Mouse (Mus musculus): ENCODE data around the gene Dcakd. TPM values are rescaled to one million over a fixed set of nuclear protein-coding genes. Genes with fewer than 3 reads are reported as not detected.

Dcakd gene
- polyA plus RNA-seq, 1 experiment from 2014 or later, result 161 TPM

GRCm38 (mm10) chr11:103027570-103028175 is 460 bp downstream of the Dcakd start:
- Histone ChIP-seq H3K9me3 (ENCODE audit: low read length) (no peaks in the 10 kb centered on the region), H3K4me1 (ENCODE audit: insufficient read depth, low read length) (peaks cover 17% of the 10 kb centered on the region), H3K27ac (ENCODE audit: low read length) (peak overlapping the region; percentile 88), H3K36me3 (ENCODE audit: insufficient read depth, low read length) (peaks cover 4% of the 10 kb centered on the region; the same call in 1 of the 2 replicates), H3K9ac (replicated peaks; ENCODE audit: low read length) (peak overlapping the region; percentile 88), H3K4me2 (replicated peaks; ENCODE audit: low read depth, low read length) (peak overlapping the region; percentile 60), H3K4me3 (ENCODE audit: low read length) (peak overlapping the region; percentile 81), H3K27me3 (ENCODE audit: insufficient read depth, low read length) (no peaks in the 10 kb centered on the region)
- peak; percentile 50 for ATAC-seq (ENCODE audit: low FRiP score, low TSS enrichment)
- WGBS, result 11% methylated on average over 8 of the region's 8 CpGs

DNA sequence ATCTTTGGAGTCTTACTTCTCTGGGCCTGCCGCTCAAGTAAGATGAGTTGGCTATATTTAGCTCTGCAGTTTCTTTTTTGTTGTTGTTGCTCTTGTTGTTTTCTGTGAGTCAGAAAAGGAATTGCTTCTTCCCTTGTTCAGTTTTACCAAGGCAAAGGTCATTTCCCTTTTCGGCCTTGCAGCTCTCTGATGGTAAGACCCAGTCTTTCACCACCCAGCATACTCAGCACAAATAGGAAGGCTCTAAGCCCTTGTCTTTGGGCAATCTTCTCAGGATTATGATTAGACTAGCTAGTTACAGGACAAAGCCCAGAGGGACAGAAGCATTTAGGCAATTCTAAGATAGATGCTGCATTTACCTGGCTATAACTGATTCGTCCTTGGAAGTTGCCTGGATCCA is 1.2 kb downstream of the Dcakd start:
- ATAC-seq (ENCODE audit: low FRiP score, low TSS enrichment), result no peak
- Histone ChIP-seq H3K4me1 (ENCODE audit: insufficient read depth, low read length) (peaks cover 13% of the 10 kb centered on the region), H3K27ac (ENCODE audit: low read length) (no peak overlapping the region; the same call in 1 of the 2 replicates), H3K4me3 (ENCODE audit: low read length) (0 out of 2 replicates have a peak overlapping the region, but pooled peaks have one; percentile 81), H3K9me3 (ENCODE audit: low read length) (no peaks in the 10 kb centered on the region), H3K36me3 (ENCODE audit: insufficient read depth, low read length) (peaks cover 4% of the 10 kb centered on the region; the same call in 1 of the 2 replicates), H3K9ac (replicated peaks; ENCODE audit: low read length) (no peak overlapping the region; the same call in 1 of the 2 replicates), H3K27me3 (ENCODE audit: insufficient read depth, low read length) (no peaks in the 10 kb centered on the region), H3K4me2 (replicated peaks; ENCODE audit: low read depth, low read length) (peak overlapping the region; percentile 60)
- WGBS, result 80% methylated on average over 3 of the region's 3 CpGs

DNA sequence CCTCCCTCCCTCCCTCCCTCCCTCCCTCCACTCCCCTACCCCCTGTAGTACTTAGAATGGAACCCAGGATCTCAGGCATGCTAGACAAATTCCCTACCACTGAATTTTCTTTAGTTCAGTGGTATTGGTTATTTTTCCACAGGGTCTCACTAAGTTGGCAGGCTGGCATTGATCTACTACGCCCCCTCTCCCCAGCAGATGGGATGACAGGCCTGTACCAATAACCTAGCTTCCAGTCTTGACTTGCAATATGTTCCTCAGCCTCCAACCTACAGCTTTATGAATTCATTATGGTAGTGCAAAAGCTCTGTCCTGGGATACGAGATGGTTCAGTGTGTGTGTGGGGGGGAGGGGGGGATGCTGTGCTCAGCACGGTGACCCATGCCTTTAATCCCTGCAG is 4.2 kb downstream of the Dcakd start:
- H3K4me3 ChIP-seq (ENCODE audit: low read length), result no peak overlapping the region
- H3K4me2 ChIP-seq (replicated peaks; ENCODE audit: low read depth, low read length), result no peak overlapping the region
- no peak overlapping the region for H3K27ac ChIP-seq (ENCODE audit: low read length)
- H3K4me1 ChIP-seq (ENCODE audit: insufficient read depth, low read length), result peaks cover 8% of the 10 kb centered on the region
- peaks cover 4% of the 10 kb centered on the region; the same call in 1 of the 2 replicates for H3K36me3 ChIP-seq (ENCODE audit: insufficient read depth, low read length)
- H3K9ac ChIP-seq (replicated peaks; ENCODE audit: low read length), result no peak overlapping the region
- H3K9me3 ChIP-seq (ENCODE audit: low read length), result no peaks in the 10 kb centered on the region
- H3K27me3 ChIP-seq (ENCODE audit: insufficient read depth, low read length), result no peaks in the 10 kb centered on the region
- WGBS, result 86% methylated on average over 3 of the region's 3 CpGs
- ATAC-seq (ENCODE audit: low FRiP score, low TSS enrichment), result no peak

DNA sequence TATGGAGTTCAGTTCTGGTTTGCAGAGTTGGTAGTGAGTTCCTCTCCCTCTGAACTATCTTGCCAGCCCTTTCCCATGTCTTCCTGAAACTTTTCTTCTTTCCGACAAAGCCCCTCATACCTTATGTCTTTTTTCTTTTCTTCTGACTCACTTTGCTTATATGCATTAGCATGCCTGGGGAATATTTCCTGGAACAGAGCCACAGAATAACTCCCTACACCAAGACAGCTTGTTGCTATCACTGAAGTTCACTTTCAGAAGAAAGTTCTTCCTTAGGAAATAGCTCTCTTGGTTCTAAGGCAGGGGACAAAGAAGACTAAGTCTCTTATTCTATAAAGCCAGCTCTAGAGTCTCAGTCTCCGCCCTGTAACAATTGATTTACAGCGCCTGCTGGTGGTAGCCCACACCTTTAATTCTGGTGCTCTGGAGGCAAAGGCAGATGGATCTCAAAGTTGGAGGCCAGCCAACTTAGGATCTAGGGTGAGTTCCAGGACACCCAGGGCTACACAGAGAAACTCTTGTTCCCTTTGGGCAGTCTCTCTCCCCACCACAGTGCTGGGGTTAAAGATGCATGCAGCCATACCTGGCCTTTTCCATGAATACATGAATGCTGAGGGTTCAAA is 7.3 kb downstream of the Dcakd start:
- peaks cover 5% of the 10 kb centered on the region for H3K4me1 ChIP-seq (ENCODE audit: insufficient read depth, low read length)
- no peak overlapping the region for H3K4me2 ChIP-seq (replicated peaks; ENCODE audit: low read depth, low read length)
- H3K4me3 ChIP-seq (ENCODE audit: low read length), result no peak overlapping the region
- no peak for ATAC-seq (ENCODE audit: low FRiP score, low TSS enrichment)
- no peaks in the 10 kb centered on the region for H3K9me3 ChIP-seq (ENCODE audit: low read length)
- 67% methylated on average over 3 of the region's 3 CpGs for WGBS
- no peak overlapping the region for H3K9ac ChIP-seq (replicated peaks; ENCODE audit: low read length)
- H3K36me3 ChIP-seq (ENCODE audit: insufficient read depth, low read length), result peaks cover 4% of the 10 kb centered on the region; the same call in 1 of the 2 replicates
- H3K27ac ChIP-seq (ENCODE audit: low read length), result no peak overlapping the region
- no peaks in the 10 kb centered on the region for H3K27me3 ChIP-seq (ENCODE audit: insufficient read depth, low read length)

- no peak overlapping the region for H3K27ac ChIP-seq (ENCODE audit: low read length)
- WGBS, result 92% methylated on average over 7 of the region's 7 CpGs
- no peak overlapping the region for H3K4me2 ChIP-seq (replicated peaks; ENCODE audit: low read depth, low read length)
- H3K27me3 ChIP-seq (ENCODE audit: insufficient read depth, low read length), result no peaks in the 10 kb centered on the region
- no peaks in the 10 kb centered on the region for H3K9me3 ChIP-seq (ENCODE audit: low read length)
- 0 out of 2 replicates have a peak, but pooled peaks cover 4% of the 10 kb centered on the region for H3K36me3 ChIP-seq (ENCODE audit: insufficient read depth, low read length)
- no peak overlapping the region for H3K9ac ChIP-seq (replicated peaks; ENCODE audit: low read length)
- H3K4me3 ChIP-seq (ENCODE audit: low read length), result no peak overlapping the region
- peaks cover 14% of the 10 kb centered on the region for H3K4me1 ChIP-seq (ENCODE audit: insufficient read depth, low read length)
- no peak for ATAC-seq (ENCODE audit: low FRiP score, low TSS enrichment)
Observed at GRCm38 (mm10) chr11:103019325-103019724, 8.8 kb downstream of the Dcakd start.

- Histone ChIP-seq H3K27ac (ENCODE audit: low read length) (no peak overlapping the region), H3K4me1 (ENCODE audit: insufficient read depth, low read length) (peaks cover 14% of the 10 kb centered on the region), H3K36me3 (ENCODE audit: insufficient read depth, low read length) (0 out of 2 replicates have a peak, but pooled peaks cover 4% of the 10 kb centered on the region), H3K4me3 (ENCODE audit: low read length) (no peak overlapping the region), H3K27me3 (ENCODE audit: insufficient read depth, low read length) (no peaks in the 10 kb centered on the region), H3K4me2 (replicated peaks; ENCODE audit: low read depth, low read length) (no peak overlapping the region), H3K9me3 (ENCODE audit: low read length) (no peaks in the 10 kb centered on the region), H3K9ac (replicated peaks; ENCODE audit: low read length) (no peak overlapping the region)
- WGBS, result 64% methylated on average over 6 of the region's 6 CpGs
- ATAC-seq (ENCODE audit: low FRiP score, low TSS enrichment), result no peak
Observed at GRCm38 (mm10) chr11:103018860-103019259, 9.3 kb downstream of the Dcakd start.

GRCm38 (mm10) chr11:103017661-103018060 is 10.5 kb downstream of the Dcakd start:
- H3K27me3 ChIP-seq (ENCODE audit: insufficient read depth, low read length), result no peaks in the 10 kb centered on the region
- no peak overlapping the region for H3K4me2 ChIP-seq (replicated peaks; ENCODE audit: low read depth, low read length)
- H3K9me3 ChIP-seq (ENCODE audit: low read length), result no peaks in the 10 kb centered on the region
- peaks cover 14% of the 10 kb centered on the region for H3K4me1 ChIP-seq (ENCODE audit: insufficient read depth, low read length)
- H3K36me3 ChIP-seq (ENCODE audit: insufficient read depth, low read length), result peaks cover 11% of the 10 kb centered on the region; the same call in 1 of the 2 replicates
- no peak overlapping the region for H3K4me3 ChIP-seq (ENCODE audit: low read length)
- peak overlapping the region; percentile 16; the same call in 1 of the 2 replicates for H3K27ac ChIP-seq (ENCODE audit: low read length)
- no peak overlapping the region for H3K9ac ChIP-seq (replicated peaks; ENCODE audit: low read length)
- whole genome bisulfite sequencing, result 53% methylated on average over 9 of the region's 9 CpGs
- peak; percentile 39 for ATAC-seq (ENCODE audit: low FRiP score, low TSS enrichment)

DNA sequence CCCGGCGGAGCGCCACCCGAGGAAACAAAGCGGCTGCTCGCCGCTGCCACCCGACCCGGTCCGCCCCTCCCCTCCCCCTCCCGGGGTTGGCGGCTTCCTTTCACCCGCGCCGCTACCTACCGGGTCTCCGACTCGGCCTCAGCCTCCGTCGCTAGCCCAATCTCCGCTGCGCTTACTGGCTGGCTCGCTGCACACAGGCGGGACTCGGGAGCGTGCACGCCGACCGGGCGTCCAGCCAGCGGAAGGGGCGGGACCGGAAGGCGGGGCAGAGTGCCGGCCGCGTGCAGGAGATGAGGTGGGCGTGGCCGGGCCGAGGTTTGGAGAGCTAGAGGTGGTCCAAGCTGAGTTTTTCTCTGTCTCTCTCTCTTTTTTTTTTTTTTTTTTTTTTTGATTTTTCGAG is 11.2 kb downstream of the Dcakd start:
- Histone ChIP-seq H3K27ac (ENCODE audit: low read length) (peak overlapping the region; percentile 91), H3K27me3 (ENCODE audit: insufficient read depth, low read length) (no peaks in the 10 kb centered on the region), H3K9me3 (ENCODE audit: low read length) (no peaks in the 10 kb centered on the region), H3K4me3 (ENCODE audit: low read length) (peak overlapping the region; percentile 89), H3K4me2 (replicated peaks; ENCODE audit: low read depth, low read length) (peak overlapping the region; percentile 75), H3K36me3 (ENCODE audit: insufficient read depth, low read length) (peaks cover 12% of the 10 kb centered on the region; the same call in 1 of the 2 replicates), H3K4me1 (ENCODE audit: insufficient read depth, low read length) (peaks cover 14% of the 10 kb centered on the region), H3K9ac (replicated peaks; ENCODE audit: low read length) (peak overlapping the region; percentile 96)
- under 1% methylated on average over 40 of the region's 41 CpGs for WGBS
- ATAC-seq (ENCODE audit: low FRiP score, low TSS enrichment), result peak; percentile 98

GRCm38 (mm10) chr11:103015881-103016825 is 12.0 kb downstream of the Dcakd start:
- Histone ChIP-seq H3K27ac (ENCODE audit: low read length) (peak overlapping the region; percentile 91), H3K9ac (replicated peaks; ENCODE audit: low read length) (peak overlapping the region; percentile 96), H3K4me2 (replicated peaks; ENCODE audit: low read depth, low read length) (peak overlapping the region; percentile 75), H3K4me1 (ENCODE audit: insufficient read depth, low read length) (peaks cover 14% of the 10 kb centered on the region), H3K36me3 (ENCODE audit: insufficient read depth, low read length) (peaks cover 12% of the 10 kb centered on the region; the same call in 1 of the 2 replicates), H3K4me3 (ENCODE audit: low read length) (peak overlapping the region; percentile 89), H3K27me3 (ENCODE audit: insufficient read depth, low read length) (no peaks in the 10 kb centered on the region), H3K9me3 (ENCODE audit: low read length) (no peaks in the 10 kb centered on the region)
- 42% methylated on average over 27 of the region's 27 CpGs for WGBS
- ATAC-seq (ENCODE audit: low FRiP score, low TSS enrichment), result no peak

All from kidney, embryonic 16.5 days (tissue).